14 mouse cellular contexts compared by ENCODE assay signal in genomic region chr13:49479399-49479798, GRCm38 (mm10). TPM values are rescaled to one million over a fixed set of nuclear protein-coding genes. Genes with fewer than 3 reads are reported as not detected.
DNase-seq lines count a peak whose midpoint lies in the region; ATAC-seq and TF ChIP-seq lines count a peak whose summit lies in the region.
"Had no signal": no experiment of that assay in that cellular context is flagged by ENCODE, and none has a peak within 500 bp of the region (broad histone marks: within the 10 kb centered on the region; RNA-seq: fewer than 3 reads in every experiment).

No protein-coding gene starts in this region.

- no peak overlapping the region for H3K4me3 ChIP-seq in lung, adult 2 months (replicated peaks; ENCODE audit: extremely low read depth, low read depth, low read length)
- no peak overlapping the region for H3K4me3 ChIP-seq in lung, embryonic 15.5 days
- H3K4me3 ChIP-seq: forebrain, embryonic 10.5 days; hindbrain, embryonic 12.5 days; neural tube, embryonic 12.5 days had no signal

- H3K9me3 ChIP-seq in lung, embryonic 15.5 days: no peaks in the 10 kb centered on the region
- H3K9me3 ChIP-seq: forebrain, embryonic 10.5 days; G1E; hindbrain, embryonic 12.5 days; neural tube, embryonic 12.5 days had no signal

- TF ChIP-seq POLR2A in lung, adult 2 months (IDR thresholded peaks at IDR 0.05; ENCODE audit: borderline replicate concordance, extremely low read depth, low read depth, low read length): no peak

- no peaks in the 10 kb centered on the region for H3K36me3 ChIP-seq in lung, embryonic 15.5 days
- H3K36me3 ChIP-seq: forebrain, embryonic 10.5 days; hindbrain, embryonic 12.5 days; neural tube, embryonic 12.5 days had no signal

- no peak for TF ChIP-seq CTCF in lung, adult 2 months (IDR thresholded peaks at IDR 0.05; ENCODE audit: insufficient read depth, low read length)

- no peak overlapping the region for H3K9ac ChIP-seq in lung, embryonic 15.5 days
- H3K9ac ChIP-seq: hindbrain, embryonic 12.5 days; neural tube, embryonic 12.5 days had no signal

- peak overlapping the region; percentile 88 for H3K27ac ChIP-seq in lung, embryonic 15.5 days
- H3K27ac ChIP-seq: forebrain, embryonic 10.5 days; hindbrain, embryonic 12.5 days; neural tube, embryonic 12.5 days had no signal

- no peak for ATAC-seq in lung, embryonic 15.5 days (ENCODE audit: borderline replicate concordance, extremely low read depth, low FRiP score, low TSS enrichment)

- WGBS in lung, adult 2 months: 47% methylated on average over 4 of the region's 4 CpGs
- WGBS in lung, embryonic 15.5 days: 58% methylated on average over 4 of the region's 4 CpGs

- H3K27me3 ChIP-seq in lung, embryonic 15.5 days: no peaks in the 10 kb centered on the region
- H3K27me3 ChIP-seq: hindbrain, embryonic 12.5 days; neural tube, embryonic 12.5 days had no signal

- no peak overlapping the region for H3K4me2 ChIP-seq in lung, embryonic 15.5 days
- H3K4me2 ChIP-seq: hindbrain, embryonic 12.5 days; neural tube, embryonic 12.5 days had no signal

- peak; percentile 44 to 64 for DNase-seq in adrenal gland, adult (ENCODE audit: inconsistent age in 2 of 2, low spot score in 1 of 2)
- no peak for DNase-seq in adrenal gland, postnatal 25 days
- peak; percentile 28 to 58 for DNase-seq in lung, adult 18-20 months
- no peak for DNase-seq in lung, adult 2 months
- DNase-seq in testis, postnatal 14 days (ENCODE audit: low spot score): peak; percentile 73
- DNase-seq in layer of hippocampus, adult 18-20 months (ENCODE audit: low spot score in 2 of 2): no peak
- no peak for DNase-seq in ovary, postnatal 36 days (ENCODE audit: low spot score)
- DNase-seq: spleen, adult 18-20 months had no signal

- peaks cover 8% of the 10 kb centered on the region for H3K4me1 ChIP-seq in lung, adult 2 months (ENCODE audit: control insufficient read depth, insufficient read depth, low read length)
- H3K4me1 ChIP-seq in lung, embryonic 15.5 days: peaks cover 20% of the 10 kb centered on the region
- H3K4me1 ChIP-seq: forebrain, embryonic 10.5 days; hindbrain, embryonic 12.5 days; neural tube, embryonic 12.5 days had no signal

RNA-seq across cellular contexts. Expression of gene Tes3-ps, which starts 13.7 kb away (rescaled TPM):
- 1.5 and 2.1 TPM in 2 replicates for total RNA-seq in adrenal gland, postnatal 25 days (2021)
- polyA plus RNA-seq in lung, adult 2 months (2012; rRNA removed): not detected in 2 replicates
- 0.94 and 1.4 TPM in 2 replicates for polyA plus RNA-seq in lung, embryonic 15.5 days (2015; fragmentation: Nextera tagmentation; extraction: Ambion mirVana)
- 1 to 10 TPM; 1.4 to 1.5 TPM for total RNA-seq in layer of hippocampus, adult 18-20 months (2021)
- polyA plus RNA-seq: adrenal gland, adult 2 months had no signal

RNA-seq across cellular contexts. Expression of gene Ecm2, which starts 25.2 kb away (rescaled TPM):
- total RNA-seq in adrenal gland, postnatal 25 days (2021): 3.9 and 5.5 TPM in 2 replicates
- 3.1 and 7.5 TPM in 2 replicates for polyA plus RNA-seq in lung, adult 2 months (2012; rRNA removed)
- polyA plus RNA-seq in lung, embryonic 15.5 days (2015; fragmentation: Nextera tagmentation; extraction: Ambion mirVana): 1.3 and 1.6 TPM in 2 replicates
- total RNA-seq in layer of hippocampus, adult 18-20 months (2021): 1 to 10 TPM; 6.5 to 8.0 TPM

RNA-seq across cellular contexts. Expression of gene Ippk, which starts 58.4 kb away (rescaled TPM):
- total RNA-seq in adrenal gland, postnatal 25 days (2021): 24.1 and 27.7 TPM in 2 replicates
- polyA plus RNA-seq in lung, adult 2 months (2012; rRNA removed): 4.9 and 7.3 TPM in 2 replicates
- 15.1 and 15.2 TPM in 2 replicates for polyA plus RNA-seq in lung, embryonic 15.5 days (2015; fragmentation: Nextera tagmentation; extraction: Ambion mirVana)
- 10 to 100 TPM; 33.5 to 37.1 TPM for total RNA-seq in layer of hippocampus, adult 18-20 months (2021)

Comparison
In these comparisons a context has a peak if more than half of its experiments do, and no peak if none do; other contexts are left out.
1. DNase-seq: peak in adrenal gland, adult (2 of 2), lung, adult 18-20 months (2 of 2) and testis, postnatal 14 days (single experiment); none in adrenal gland, postnatal 25 days (single experiment), lung, adult 2 months (single experiment), layer of hippocampus, adult 18-20 months (0 of 2) and ovary, postnatal 36 days (single experiment).